Mouse (Mus musculus): ENCODE measurements around the gene Acot3.
"Not testable (repeated sequence)": the region's sequence is repeated elsewhere in the genome, so short reads cannot be mapped to it uniquely, and the experiment has no call there.

Gene Acot3

GRCm38 (mm10) chr12:84051937-84052474, at the start of gene Acot3:
TSS of gene Acot3 (plus strand) at chr12:84052144.
- DNase-seq, result no peak

GRCm38 (mm10) chr12:84003866-84004265, 48.1 kb upstream of the Acot3 start:
- no peak for DNase-seq

GRCm38 (mm10) chr12:84008251-84008650, 43.7 kb upstream of the Acot3 start:
- DNase-seq, result no peak

- no peak for DNase-seq
Observed at GRCm38 (mm10) chr12:84008729-84009128, 43.2 kb upstream of the Acot3 start.

- peak; percentile 80 to 90 for DNase-seq
Observed at GRCm38 (mm10) chr12:84009171-84009965, 42.6 kb upstream of the Acot3 start, which contains the start of gene Acot1. TSS of gene Acot1 (plus strand) at chr12:84009490.

- DNase-seq, result no peak
Observed at GRCm38 (mm10) chr12:84010201-84010600, 41.7 kb upstream of the Acot3 start.

- peak; percentile 84 to 91 for DNase-seq
Observed at GRCm38 (mm10) chr12:84011251-84012040, 40.5 kb upstream of the Acot3 start.

- peak in 1 of 2 experiments; percentile 26 for DNase-seq
Observed at GRCm38 (mm10) chr12:84013130-84013529, 38.8 kb upstream of the Acot3 start.

- no peak for DNase-seq
Observed at GRCm38 (mm10) chr12:84013701-84014100, 38.2 kb upstream of the Acot3 start.

GRCm38 (mm10) chr12:84020528-84020927, 31.4 kb upstream of the Acot3 start:
- DNase-seq, result peak; percentile 61 to 79

GRCm38 (mm10) chr12:84022266-84022665, 29.7 kb upstream of the Acot3 start:
- not testable (repeated sequence) for DNase-seq

- no peak for DNase-seq
Observed at GRCm38 (mm10) chr12:84023052-84023745, 28.7 kb upstream of the Acot3 start.

- no peak for DNase-seq
Observed at GRCm38 (mm10) chr12:84025888-84026287, 26.1 kb upstream of the Acot3 start.

- DNase-seq, result not testable (repeated sequence)
Observed at GRCm38 (mm10) chr12:84028328-84028727, 23.6 kb upstream of the Acot3 start.

GRCm38 (mm10) chr12:84029043-84029442, 22.9 kb upstream of the Acot3 start:
- DNase-seq, result not testable (repeated sequence)

GRCm38 (mm10) chr12:84030659-84031332, 21.1 kb upstream of the Acot3 start:
- DNase-seq, result peak; percentile 81 to 85

GRCm38 (mm10) chr12:84032854-84033253, 19.1 kb upstream of the Acot3 start:
- no peak for DNase-seq

GRCm38 (mm10) chr12:84033302-84033701, 18.6 kb upstream of the Acot3 start:
- not testable (repeated sequence) for DNase-seq

- no peak for DNase-seq
Observed at GRCm38 (mm10) chr12:84034108-84034507, 17.8 kb upstream of the Acot3 start.

GRCm38 (mm10) chr12:84038241-84038640, 13.7 kb upstream of the Acot3 start, which contains the start of gene Acot4:
TSS of gene Acot4 (plus strand) at chr12:84038379.
- peak; percentile 60 to 77 for DNase-seq

GRCm38 (mm10) chr12:84038691-84039111, 13.2 kb upstream of the Acot3 start, which contains the start of gene Gm49366:
TSS of gene Gm49366 (plus strand) at chr12:84038935.
- DNase-seq, result peak; percentile 62 to 72

GRCm38 (mm10) chr12:84042248-84042647, 9.7 kb upstream of the Acot3 start:
- DNase-seq, result peak; percentile 23 to 33

Data from kidney, postnatal 4 days (tissue).